Mouse (Mus musculus): ENCODE results near the gene Gm15217.
A peak's percentile ranks its signal among the peaks of the same experiment; 100 is the strongest.

The Gm15217 gene

DNA sequence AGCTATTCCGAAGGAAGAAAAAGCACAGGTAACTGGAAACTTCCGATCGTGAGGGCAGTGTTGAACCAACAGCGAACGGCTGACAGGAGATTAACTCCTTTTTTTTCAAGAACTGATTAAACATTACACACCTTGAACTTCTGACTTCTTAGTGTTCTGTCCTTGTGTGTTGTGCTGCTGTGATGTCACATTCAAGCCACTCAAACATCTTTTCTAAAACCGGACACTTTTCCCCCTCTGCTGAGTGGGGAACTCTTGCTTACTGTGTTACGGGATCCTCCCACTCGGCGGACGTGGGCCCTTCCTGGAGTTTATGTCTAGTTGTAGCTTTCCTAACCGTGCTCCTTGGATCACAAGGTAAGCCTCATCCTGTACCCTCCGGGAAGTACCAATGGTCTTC, at the start of gene Gm15217:
Gene Gm15217, plus strand, starts transcription at position 130 of the 400 bp plus-strand sequence.
- DNase-seq = no peak

DNA sequence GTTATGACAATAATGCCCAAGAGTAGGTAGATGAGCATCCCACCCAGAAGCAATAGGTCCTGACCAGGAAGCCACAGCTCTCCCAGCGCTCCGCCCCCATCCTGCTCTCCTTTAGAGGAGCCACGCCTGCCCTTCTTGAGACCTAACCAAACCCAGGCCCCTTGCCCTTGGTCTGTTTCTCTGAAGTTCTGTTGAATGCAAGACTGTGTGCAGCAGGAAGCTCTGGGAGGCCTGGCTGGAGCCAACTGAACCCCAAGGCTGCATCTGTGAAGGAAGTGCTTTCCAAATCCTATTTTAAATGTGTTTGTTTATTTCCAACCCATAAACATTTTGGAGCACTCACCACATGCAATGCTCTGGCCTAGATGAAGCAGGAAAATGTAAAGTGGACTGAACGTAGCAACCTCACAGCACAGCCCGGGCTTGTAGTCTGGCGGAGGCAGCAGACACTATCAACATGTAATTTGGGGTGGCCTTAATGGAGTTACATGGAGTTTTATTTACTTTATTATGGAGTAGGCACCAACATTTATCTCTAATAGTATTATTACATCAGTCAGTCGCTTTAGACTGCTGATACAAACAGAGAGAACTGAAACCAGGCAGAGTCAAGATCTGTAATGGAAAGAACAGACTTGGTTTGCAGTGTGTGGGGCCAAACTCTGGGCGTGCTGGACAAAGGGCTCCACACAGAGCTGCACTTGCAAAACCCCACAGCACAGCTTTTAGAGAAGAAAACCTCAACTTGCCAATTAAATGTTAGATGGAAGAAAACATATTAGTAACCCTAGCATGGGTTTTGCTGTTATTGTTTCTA, 45.6 kb upstream of the Gm15217 start:
- no peak for DNase-seq

DNA sequence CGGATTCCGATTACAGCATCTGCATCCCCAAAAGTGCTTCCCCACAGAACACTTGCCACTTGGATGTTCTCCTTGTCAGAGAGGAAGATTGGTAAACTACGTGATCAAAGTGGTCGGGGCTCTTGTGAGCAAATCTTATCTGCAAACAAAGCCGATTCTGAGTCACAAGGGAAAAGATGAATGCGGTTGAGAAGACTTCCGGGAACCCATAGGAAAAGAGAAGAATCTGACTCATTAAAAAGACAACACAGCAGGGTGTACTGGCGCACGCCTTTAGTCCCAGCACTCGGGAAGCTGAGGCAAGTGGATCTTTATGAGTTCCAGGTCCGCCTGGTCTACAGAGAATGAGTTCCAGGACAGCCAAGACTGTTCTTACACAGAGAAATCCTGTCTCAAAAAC, 40.4 kb upstream of the Gm15217 start:
- no peak for DNase-seq

DNA sequence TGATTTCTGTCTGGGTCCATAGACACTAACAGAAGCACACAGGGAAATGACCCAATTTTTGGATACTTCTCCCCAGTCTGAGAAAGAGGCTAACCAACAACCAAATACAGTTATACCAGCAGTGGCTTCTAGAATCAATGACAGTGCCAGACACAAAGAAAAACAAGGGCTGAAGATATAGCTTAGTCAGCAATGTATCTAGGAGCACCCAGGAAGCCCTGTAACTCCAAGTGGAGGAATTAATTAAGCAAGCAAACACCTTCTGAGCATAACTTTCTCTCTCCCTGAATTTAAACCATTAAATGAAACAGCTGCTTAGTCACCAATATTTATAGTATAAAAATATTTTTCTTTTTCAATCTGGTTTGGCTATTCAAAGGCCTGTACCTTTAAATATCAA, 34.5 kb upstream of the Gm15217 start:
- no peak for DNase-seq

DNA sequence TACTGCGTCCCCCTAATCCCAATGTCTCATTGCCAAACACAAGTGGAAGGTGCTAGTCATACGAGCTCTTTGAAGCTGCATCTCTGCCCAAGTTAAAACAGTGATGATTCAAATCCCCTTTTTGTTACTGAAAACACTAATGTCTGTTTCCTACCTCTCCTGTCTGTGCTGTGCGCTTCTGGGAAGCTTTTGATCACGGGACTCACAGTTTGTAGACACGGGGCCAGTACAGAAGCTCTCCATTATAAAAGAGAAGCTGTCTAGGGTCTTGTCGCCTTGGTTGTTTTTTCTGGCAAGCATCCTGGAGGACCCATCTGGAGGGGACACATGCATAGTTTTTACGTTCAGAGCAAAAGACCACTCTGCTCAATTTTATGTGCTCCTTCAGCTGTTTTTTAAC, 21.9 kb upstream of the Gm15217 start:
- DNase-seq = no peak

DNA sequence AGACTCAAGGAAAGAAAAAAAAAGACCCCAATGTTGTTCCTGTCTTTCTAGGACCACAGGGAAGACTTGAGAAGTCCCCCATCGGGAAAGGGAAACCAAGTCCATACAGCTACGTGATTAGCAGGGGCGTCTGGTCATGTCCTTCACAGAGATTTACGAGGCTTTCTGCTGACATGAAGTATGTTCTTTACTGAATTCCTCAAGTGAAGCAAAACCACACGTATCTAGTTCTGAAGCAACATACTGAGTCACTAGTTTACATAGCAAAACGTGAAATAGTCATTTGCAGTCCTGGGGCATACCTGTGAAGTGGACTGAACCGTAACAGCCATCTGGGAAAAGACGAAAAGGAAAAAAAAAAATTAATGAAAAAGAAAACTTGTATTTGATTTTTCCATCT, 21.5 kb upstream of the Gm15217 start:
- no peak for DNase-seq

DNA sequence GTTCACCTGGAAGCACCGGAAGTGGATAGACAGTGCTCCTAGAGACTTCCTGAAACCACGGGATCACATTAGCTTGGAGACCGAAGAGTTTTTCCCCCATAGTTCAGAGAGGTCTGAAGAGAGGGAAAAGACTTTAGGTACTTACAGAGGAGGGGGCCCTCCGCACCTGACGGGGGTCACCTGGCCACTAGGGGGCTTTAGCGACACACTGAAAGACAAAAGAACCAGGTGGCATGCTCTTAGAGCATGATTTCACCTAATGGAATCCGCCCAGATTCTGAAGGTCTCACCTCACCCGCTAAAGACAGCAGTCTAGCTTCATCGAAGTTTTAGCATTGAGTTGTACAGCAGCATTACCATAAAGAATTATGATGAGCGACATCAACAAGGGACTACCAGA, 16.0 kb upstream of the Gm15217 start:
- DNase-seq = no peak

DNA sequence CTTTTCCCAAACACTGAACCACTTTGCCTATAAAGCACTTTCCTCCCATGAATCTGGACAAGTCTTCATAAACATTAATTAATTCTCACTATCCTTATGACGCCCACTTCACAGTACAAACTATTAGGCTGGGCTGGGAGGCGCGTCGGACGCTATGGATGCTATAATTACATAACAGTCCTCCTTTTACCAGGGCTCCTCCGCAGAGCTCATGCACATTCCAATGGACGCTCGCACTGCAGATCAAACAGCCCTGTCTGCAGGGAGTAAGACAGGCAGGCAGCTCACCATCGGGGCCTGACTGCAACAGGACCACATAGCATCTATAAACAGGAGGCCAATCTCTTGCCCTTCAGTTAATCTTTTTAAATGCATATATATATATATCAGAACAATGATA, 6.8 kb upstream of the Gm15217 start:
- DNase-seq = no peak

DNA sequence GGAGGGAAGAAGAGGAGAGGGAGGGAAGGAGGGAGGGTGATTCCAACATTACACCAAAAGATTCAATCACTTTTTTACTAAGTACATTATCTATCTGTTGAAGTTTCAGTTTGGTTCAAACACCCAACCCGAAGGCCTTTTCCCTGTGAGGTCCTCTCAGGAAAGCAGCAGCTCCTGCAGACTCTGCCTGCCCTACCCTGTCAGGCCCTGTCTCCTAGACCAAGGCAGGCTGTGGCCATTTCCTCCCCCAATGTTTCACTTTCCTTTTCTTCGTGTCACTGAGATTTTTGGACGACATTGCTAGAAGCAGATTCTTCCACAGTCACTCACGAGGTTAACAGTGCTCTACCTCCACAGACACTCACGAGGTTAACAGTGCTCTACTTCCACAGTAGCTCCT, 3.4 kb upstream of the Gm15217 start:
- no peak for DNase-seq

DNA sequence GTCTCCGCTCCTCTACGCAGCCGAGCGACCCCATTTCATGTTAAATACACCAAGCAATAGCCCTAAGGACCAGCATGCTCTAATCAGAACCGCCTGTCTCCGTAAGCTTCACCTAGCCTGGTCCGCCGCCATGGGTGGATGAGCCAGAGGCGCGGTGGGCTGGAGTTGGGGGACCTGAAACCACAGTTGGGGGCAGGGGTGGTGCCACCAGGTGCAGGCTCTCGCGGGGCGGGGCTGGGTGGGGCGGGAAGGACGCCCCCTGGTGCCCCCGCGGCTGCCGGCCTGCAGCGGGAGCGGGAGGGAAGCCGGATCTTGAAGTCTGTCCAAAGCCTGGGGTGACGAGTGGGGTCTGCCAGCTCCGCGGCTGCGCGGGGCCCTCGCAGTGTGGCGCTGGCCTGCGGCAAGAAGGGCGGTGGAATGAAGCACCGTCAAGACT, 1.1 kb downstream of the Gm15217 start:
- peak; percentile 23 for DNase-seq

DNA sequence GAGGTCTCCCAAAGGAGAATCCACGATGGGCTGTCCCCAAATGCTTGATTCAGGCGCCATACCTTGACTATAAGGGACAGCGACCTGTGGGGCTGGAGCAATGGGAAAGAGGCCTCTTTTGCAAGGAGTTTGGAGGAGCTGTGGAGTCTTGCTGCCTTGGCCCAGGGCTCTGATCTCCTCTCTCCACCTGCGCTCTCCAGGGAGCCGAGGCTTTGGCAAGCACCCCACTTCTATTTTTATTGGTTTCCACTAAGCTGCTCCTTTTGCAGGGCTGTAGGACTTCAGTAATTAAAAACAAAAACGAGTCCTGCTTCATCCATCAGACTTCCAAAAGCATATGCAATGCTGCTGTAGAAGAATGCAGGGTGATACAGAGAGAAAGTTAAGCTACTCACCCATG, 2.2 kb downstream of the Gm15217 start:
- no peak for DNase-seq

DNA sequence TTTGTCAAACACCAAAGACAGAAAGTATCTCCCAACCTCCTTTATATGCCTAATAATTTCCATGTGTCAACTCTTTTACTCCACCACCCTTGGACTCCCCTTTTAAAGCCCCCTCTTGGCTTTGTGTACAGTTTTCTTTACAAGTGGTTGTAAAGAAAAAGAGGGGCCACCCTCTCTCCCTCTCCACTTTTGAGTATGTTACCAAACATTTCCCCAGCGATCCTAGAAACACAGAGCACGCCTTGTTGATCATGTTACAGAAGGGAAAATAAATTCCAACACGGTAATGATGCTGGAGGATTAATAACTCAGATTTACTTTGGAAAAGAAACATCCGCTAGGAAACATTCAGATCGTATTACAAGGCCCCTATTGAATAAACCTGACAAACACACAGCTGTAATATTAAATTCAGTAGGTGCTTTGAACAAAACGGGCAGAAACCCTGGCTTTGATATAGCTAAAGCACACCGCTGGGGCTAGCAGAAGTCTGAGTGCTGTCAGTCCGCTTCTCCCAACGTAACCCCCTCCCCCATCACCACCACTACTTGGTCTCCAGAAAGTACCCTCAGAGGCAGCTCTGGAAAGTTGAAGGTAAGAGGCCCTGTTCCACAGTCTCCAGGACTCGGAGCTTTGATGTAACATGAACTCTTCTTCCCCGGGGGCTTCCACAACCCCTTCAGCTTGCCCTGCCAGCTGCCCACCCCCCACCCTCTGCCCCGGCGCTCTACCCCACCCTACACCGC, 5.9 kb downstream of the Gm15217 start:
- DNase-seq = no peak

DNA sequence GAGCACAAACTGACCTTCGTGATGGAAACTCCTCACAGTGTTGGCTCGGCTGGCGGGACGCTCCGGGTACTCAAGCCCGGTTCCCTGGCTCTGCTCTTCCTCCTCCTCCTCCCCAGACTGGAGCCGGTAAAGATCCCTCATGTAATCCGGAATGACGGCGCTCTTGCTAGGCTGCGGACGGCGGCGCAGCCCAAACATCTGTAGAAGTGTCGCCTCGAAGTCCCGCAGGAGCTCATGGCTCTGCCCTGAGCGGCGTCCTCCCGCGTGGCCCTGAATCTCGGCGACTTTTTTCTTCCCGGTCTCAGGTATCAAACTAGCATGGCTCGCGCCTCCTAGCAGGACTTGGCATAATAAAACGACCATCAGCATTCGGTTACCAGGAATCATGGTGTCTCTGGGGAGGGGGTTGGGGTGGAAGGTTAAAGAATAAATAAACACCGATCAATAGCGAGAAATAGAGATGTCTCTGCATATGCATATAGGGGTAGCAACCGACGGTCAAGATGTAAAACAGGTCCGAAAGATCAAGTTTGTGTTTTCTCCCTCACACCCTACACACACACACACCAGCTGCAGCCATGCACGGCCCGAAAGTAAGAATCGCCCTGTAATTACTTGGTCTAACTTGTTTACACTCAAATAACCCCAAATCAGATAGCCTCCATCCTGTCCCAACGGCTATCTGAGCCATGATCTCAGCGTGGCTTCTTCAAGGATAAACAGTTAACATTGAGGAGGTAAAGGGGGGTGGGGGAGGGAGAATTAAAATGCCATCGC, 6.7 kb downstream of the Gm15217 start:
- DNase-seq = no peak

DNA sequence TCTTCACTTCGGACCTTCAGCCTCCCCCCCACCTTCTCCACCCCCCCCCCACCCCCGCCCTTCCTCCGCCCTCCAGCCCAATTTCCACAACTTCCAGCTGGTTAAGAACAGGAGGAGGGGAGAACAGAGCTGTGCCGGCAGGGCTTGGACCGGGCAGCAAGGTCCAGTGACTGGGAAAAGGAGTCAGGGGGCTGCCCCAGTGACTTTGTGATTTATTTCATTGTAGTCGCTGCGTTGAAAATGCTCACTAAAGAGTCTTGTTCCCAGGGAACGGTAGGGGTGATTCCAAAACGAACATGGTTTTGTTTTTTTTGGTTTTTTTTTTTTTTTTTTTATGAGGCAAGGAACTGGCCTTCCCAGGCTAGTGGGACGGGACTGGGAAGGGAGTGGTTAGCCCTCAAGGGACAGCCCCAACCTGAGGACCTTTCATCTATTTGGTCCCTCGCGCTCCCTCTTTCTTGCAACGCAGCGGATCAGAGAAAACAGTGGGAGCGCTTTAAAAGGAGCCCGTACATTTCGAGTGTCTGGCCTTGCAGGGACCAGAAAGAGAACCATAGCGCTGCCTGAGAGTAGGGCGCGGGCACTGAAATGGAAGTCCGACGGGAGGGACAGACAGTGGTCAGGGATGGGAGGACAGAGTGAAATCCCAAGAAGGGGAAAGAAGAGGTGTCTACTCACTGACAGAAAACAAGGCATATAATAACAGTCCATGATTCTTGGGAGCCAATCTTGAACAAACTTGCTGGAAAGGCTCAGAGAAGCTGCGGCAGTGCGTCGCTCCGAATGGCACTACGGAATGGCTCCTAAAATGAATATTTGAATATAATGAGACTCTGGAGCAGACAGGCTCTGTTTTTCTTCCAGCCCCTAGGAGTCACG, 7.5 kb downstream of the Gm15217 start:
- DNase-seq = no peak

DNA sequence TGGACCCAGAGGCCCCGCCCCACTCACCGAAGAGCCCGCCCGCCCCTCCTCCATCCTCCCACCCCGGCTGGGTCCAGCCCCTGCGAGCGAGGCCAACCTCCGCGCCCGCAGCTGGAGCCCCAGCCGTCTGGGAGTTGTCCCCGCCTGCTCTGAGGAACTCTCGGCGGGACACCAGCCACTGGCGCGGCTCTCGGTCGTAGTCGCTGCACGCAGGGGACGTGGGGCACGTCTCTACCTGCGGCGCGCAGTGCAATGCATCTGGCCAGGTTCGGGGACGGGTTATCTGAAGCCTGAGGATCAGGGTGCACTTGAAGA, 8.1 kb downstream of the Gm15217 start:
- peak; percentile 81 for DNase-seq

DNA sequence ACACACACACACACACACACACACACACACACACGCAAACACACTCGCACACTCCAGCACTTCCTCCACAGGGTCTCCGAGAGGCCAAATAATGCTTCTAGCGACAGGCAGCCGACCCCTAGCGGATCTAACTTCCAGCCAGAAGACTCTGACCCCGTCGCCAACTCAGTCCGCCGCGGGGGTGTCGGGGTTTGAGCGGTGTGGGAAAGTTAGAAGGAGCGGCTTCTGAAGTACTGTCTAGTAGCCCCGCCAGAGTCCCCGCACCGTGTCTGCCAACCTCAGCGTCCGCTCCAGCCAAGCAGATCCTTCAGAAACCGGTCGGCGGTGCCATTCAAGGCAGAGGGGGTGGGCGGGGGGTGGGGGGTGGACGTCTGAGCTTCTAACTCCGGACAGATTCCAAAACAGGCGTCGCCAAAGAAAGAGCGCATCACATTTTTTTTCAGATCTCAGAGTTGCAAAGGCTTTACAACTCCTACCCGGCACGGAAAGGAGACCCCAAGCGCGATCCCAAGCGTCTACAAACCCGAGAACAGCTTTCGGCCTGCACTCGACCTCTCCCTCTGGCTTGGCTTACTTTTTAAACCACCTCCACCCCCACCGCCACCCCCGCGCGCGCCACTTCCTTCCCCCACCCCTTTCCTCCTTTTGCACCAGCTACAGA, 8.7 kb downstream of the Gm15217 start:
- peak; percentile 29 for DNase-seq

DNA sequence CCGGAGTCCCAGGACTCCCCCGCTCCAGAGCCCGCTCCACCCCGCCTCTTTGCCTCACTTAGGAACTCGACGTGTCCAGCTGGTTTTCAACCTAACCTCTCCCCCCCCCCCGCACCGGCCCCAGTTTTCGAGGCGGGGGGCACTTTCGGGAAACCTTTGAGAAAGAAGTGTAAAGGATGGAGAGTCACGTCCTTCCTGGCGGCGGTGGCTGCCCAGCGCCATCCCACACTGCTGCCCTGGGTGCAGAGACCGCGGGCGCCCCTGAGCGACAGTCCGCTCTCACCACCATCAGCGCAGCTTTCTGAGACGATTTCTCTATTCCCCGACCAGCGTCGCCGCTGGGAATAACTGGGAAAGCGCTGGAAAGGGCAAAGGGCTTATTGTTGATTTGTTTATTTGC, 9.4 kb downstream of the Gm15217 start:
- DNase-seq = peak; percentile 32

DNA sequence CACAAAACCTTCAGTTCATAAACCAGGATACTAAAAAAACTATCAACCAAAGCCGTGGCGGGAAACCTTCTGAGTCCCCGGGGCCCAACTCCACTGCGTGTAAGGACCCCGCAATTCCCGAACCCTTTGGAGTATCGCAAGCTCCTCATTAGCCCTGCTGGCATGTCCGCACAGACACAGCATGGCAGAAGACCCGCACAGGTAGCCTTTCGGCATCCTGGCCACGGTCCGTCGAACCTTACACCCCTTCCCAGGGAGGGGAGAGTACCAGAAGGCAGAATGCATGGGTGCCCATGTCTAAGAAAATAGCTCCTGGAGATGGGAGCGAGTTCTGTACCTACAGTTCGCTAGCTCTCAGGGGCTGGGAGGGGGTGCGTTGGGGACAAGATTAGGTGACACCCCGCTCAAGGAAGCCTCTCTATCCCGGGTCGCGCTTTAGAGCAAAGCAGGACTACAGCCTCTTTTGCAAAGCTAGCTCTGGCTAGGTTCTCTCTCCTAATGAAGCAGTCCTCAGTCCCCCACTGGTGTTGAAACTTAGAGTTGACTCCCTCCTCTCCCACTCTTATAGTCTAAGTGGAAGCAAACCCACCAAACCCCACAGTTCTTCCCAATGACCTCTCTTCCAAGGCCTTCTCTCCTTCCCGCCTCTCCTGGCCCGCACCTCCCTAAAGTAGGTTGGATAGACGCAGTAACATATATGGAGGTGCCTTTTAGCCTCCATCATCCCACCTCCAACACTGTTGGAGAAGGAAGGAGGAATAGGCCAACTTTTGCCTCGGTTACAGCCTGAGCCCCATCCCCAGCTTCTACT, 10.4 kb downstream of the Gm15217 start:
- DNase-seq = no peak

DNA sequence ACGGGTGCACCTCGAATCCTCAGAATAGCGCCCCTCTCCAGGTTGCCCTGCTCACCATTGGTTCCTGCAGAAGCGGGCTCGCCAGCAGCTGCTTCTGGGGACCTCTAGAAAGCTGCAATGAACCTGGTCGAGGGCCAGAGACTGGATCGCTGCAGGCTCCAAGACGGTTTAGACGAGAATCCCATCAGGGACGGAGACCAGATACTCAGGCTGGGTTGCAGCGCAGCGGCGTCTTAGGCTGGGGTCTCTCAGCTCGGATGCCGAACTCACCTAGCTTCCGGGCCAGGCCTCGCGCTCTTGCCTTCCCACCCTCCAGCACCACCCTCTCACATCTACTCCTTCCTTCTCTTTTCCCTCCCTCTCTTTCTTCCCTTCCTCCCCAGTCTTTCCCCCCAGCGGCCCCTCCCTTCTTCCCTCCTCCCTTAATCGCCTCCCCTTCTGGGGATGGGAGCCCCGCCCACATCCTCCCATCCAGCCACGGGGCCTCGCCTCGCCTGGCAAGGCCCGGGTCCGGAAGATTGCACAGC, 11.1 kb downstream of the Gm15217 start, which contains the start of gene Bmp4:
Gene Bmp4, minus strand, starts transcription at position 421 of the 527 bp plus-strand sequence.
- peak; percentile 57 for DNase-seq

DNA sequence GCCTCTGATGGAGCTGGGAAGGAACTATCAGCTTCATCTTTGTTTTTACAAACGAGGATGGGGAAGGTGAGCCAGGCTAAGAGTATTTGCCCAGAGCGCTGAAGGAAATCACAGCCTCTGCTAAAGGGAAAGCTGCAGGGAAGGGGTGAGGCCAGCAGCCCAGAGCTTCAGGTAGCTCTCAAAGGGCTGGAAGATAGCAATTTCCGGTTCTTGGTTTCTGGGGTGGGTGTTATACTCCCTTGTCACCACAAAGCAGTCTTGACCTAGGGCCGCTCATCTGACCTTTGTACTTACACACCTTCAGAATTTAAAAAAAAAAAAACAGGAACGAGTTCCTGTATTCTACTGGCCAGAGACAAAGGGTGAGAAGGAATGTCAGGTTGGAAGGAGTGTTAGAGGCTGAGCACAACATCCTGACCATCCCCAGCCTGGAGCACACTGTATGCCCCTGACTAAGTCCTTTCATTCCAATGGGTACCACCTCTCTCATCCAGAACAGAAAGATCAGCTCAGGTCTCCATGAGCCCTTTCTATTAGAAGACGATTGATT, 12.5 kb downstream of the Gm15217 start:
- no peak for DNase-seq
